Comparison of ENCODE assay signal across 8 mouse cellular contexts in genomic region chr5:117286831-117287822, GRCm38 (mm10). TPM values are rescaled to one million over a fixed set of nuclear protein-coding genes. Genes with fewer than 3 reads are reported as not detected.
DNase-seq lines count a peak whose midpoint lies in the region; ATAC-seq and TF ChIP-seq lines count a peak whose summit lies in the region.

TSS of gene Pebp1 (minus strand) at chr5:117287625.

- peaks cover 7% of the 10 kb centered on the region for H3K36me3 ChIP-seq in forebrain, embryonic 15.5 days

- no peak for TF ChIP-seq POLR2A in lung, adult 2 months (IDR thresholded peaks at IDR 0.05; ENCODE audit: borderline replicate concordance, extremely low read depth, low read depth, low read length)

- H3K4me1 ChIP-seq in forebrain, embryonic 15.5 days: peaks cover 36% of the 10 kb centered on the region
- H3K4me1 ChIP-seq in lung, adult 2 months (ENCODE audit: control insufficient read depth, insufficient read depth, low read length): peaks cover 4% of the 10 kb centered on the region; the same call in 1 of the 2 replicates

- peak within 1 kb of the TSS; percentile 77 for H3K4me3 ChIP-seq in forebrain, embryonic 15.5 days
- peak within 1 kb of the TSS; percentile 69 for H3K4me3 ChIP-seq in lung, adult 2 months (replicated peaks; ENCODE audit: extremely low read depth, low read depth, low read length)

- peak; percentile 94 for ATAC-seq in forebrain, embryonic 15.5 days (replicated peaks)
- ATAC-seq in neutrophil, adult 5-6 weeks (ENCODE audit: extremely low read depth, insufficient number of reproducible peaks, low FRiP score, poor library complexity, severe bottlenecking): peak; percentile 98

- H3K4me2 ChIP-seq in forebrain, embryonic 15.5 days (replicated peaks): peak within 1 kb of the TSS; percentile 58

- intact Hi-C loops in heart, postnatal 25 days (cut with DNase I): loop anchor here (5.0 kb wide), 1 partner anchor 170 kb away; the partner anchor contains the start of gene Suds3

- peak within 1 kb of the TSS; percentile 75 for H3K27ac ChIP-seq in forebrain, embryonic 15.5 days (replicated peaks)

- no peak for TF ChIP-seq CTCF in lung, adult 2 months (IDR thresholded peaks at IDR 0.05; ENCODE audit: insufficient read depth, low read length)

- no peaks in the 10 kb centered on the region for H3K9me3 ChIP-seq in forebrain, embryonic 15.5 days

- H3K27me3 ChIP-seq in forebrain, embryonic 15.5 days: no peaks in the 10 kb centered on the region

- under 1% methylated on average over 77 of the region's 77 CpGs for WGBS in forebrain, embryonic 15.5 days
- WGBS in lung, adult 2 months: under 1% methylated on average over 76 of the region's 77 CpGs

- DNase-seq in ES-CJ7 (ENCODE audit: low read depth, low spot score): peak; percentile 95
- DNase-seq in cerebellum, adult 11 months: peak; percentile 95
- peak; percentile 92 for DNase-seq in heart, postnatal 25 days (ENCODE audit: low spot score)
- DNase-seq in layer of hippocampus, adult 18-20 months (ENCODE audit: low spot score in 2 of 2): peak; percentile 94 to 96
- peak; percentile 94 for DNase-seq in lung, adult 2 months
- peak; percentile 88 to 90 for DNase-seq in thymus, adult 18-20 months

- H3K9ac ChIP-seq in forebrain, embryonic 15.5 days (replicated peaks): peak within 1 kb of the TSS; percentile 80

RNA-seq across cellular contexts. Expression of gene Pebp1, which starts in this region (rescaled TPM):
- polyA plus RNA-seq in forebrain, embryonic 15.5 days (2015; fragmentation: Nextera tagmentation; extraction: Ambion mirVana): 1,178 and 1,180 TPM in 2 replicates
- 100 to 1,000 TPM; 420 to 434 TPM for total RNA-seq in heart, postnatal 25 days (2021)
- total RNA-seq in layer of hippocampus, adult 18-20 months (2021): 100 to 1,000 TPM; 759 to 778 TPM
- 273 and 368 TPM in 2 replicates for polyA plus RNA-seq in lung, adult 2 months (2012; rRNA removed)
- total RNA-seq in neutrophil, adult 5-6 weeks (2017): 21.9 and 25.0 TPM in 2 replicates

Comparison
In these comparisons a context has a peak if more than half of its experiments do, and no peak if none do; other contexts are left out.
1. Peak in every context shown above with its lines: DNase-seq, ATAC-seq, H3K4me3 ChIP-seq and H3K27ac ChIP-seq.
2. RNA of gene Pebp1 (total RNA-seq): 759 to 778 TPM in layer of hippocampus, adult 18-20 months and 420 to 434 TPM in heart, postnatal 25 days; 21.9 to 25.0 TPM in neutrophil, adult 5-6 weeks; every median in the first group is over 10 times any median in the second.